Mouse (Mus musculus) spleen, postnatal 36 days (tissue): ENCODE data around the gene Atxn1.

Source experiments
- DNase-seq, 2 experiments: peaks; one replicate each; pipeline ENCODE4 v3.0.0; 2022; ENCODE audit warnings: low spot score in 2 of 2, mixed read lengths in 1 of 2

Atxn1 gene

DNA sequence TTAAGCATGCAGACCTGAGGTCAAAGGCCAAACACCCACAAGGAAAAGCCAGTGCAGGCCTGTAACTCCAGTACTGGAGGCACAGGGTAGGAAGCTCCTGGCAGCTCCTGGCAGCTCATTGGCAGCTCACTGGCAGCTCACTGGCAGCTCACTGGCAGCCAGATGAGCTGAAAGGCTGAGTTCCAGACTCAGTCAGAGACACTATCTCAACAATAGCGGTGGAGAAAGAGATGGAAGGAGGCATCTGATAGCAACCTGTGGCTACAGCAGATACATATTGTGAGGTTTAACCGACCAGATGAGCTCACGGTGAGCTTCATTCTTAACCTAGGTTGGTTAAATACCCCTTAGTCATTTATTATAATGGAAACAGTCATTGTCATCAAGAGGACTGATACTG lies 328.4 kb downstream of the Atxn1 start:
- no peak for DNase-seq

GRCm38 (mm10) chr13:45633918-45634317 lies 330.9 kb downstream of the Atxn1 start:
- no peak for DNase-seq

DNA sequence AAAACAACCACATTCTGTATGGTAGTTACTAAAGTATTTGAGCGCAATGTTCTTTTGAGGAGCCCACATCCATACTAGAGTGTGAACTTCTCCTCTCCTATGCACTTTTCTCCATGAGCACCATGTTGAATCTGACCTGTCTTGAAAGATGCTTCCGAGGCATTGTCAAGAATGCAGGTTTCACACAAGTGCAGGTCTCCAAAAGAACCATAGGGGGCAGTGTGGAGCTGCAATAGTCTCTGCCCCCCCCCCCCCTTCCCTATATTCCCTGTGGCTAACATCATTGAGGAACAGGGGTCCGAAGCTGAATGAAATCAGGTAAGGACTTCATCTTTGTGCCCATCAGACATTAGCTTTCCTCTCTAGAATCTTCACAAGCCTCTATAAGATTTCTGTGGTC lies 332.7 kb downstream of the Atxn1 start:
- no peak for DNase-seq

- DNase-seq: no peak
These were observed 334.1 kb downstream of the Atxn1 start for GRCm38 (mm10) chr13:45630518-45631290.

DNA sequence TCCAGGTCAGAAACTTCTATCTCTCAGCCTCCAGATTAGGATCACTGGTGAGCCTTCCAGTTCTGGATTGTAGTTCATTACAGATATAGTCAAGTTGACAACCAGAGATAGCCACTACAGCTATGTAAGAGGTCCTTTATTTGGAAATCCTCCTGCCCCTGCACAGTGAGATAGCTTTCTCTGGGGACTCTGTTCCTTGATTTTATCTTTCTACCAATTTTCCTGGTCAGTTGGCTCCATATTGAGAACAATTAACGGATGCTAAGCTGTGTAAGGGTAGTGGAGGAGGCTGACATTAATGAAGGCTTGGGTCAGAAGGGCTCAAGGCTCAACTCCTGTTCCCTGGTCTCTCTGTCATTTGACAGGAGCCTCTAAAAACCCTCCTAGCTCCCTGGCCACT lies 335.1 kb downstream of the Atxn1 start:
- DNase-seq: no peak

GRCm38 (mm10) chr13:45628341-45628740 lies 336.5 kb downstream of the Atxn1 start:
- DNase-seq: no peak

- no peak for DNase-seq
These were observed 337.5 kb downstream of the Atxn1 start for GRCm38 (mm10) chr13:45627206-45627751.

GRCm38 (mm10) chr13:45625740-45626139 lies 339.1 kb downstream of the Atxn1 start:
- DNase-seq: no peak

DNA sequence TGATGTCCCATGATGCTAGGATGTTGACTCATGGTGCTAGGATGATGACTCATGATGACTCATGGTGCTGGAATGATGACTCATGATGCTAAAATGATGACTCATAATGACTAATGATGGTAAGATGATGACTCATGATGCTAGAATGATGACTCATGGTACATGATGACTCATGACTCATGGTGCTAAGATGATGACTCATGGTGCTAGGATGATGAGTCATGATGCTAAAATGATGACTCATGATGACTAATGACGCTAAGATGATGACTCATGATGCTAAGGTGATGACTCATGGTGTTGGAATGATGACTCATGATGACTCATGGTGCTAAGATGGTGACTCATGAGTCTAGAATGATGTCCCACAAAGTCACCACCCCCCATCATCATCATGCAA lies 341.0 kb downstream of the Atxn1 start:
- no peak for DNase-seq

- no peak for DNase-seq
These were observed 341.8 kb downstream of the Atxn1 start for GRCm38 (mm10) chr13:45622871-45623546.

DNA sequence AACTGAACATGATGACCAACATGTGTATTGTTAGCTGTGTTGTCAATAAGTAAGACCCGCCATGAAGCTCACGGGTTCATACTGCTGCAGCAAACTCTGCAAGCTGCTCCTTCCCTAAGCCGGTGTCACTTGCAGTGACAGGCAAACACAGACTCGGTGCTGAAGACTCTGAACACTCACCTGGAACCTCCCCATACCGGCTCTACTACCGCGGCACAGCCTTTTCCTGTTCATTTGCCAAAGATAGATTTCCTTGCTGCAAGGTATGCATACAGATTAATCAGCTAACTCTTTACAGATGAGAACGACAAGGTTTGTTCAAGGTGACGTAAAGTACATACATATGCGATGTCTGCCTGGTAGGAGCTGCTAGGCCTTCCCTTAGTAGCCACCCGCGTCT lies 344.1 kb downstream of the Atxn1 start:
- no peak for DNase-seq

GRCm38 (mm10) chr13:45620281-45620680 lies 344.5 kb downstream of the Atxn1 start:
- no peak for DNase-seq

- no peak for DNase-seq
These were observed 346.8 kb downstream of the Atxn1 start for GRCm38 (mm10) chr13:45617988-45618387.

GRCm38 (mm10) chr13:45614762-45615161 lies 350.0 kb downstream of the Atxn1 start:
- no peak for DNase-seq

DNA sequence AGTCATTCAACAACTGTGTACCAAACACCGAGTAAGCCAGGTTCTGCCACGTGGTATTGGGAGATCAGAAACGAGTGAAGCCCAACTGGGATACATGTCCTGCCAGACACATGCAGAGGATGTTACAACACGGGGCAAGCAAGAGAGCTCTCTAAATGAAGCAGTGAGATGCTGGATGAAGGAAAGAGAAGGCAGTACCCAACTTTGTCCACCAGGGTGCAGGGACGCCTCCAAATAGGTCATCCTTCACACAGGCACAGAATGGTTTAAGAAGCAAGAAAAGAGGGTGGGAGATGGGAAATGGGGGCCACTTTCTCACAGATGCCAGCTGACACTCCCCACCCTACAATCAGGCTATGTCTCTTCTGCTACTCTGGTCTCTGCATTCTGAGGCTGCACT lies 351.5 kb downstream of the Atxn1 start:
- DNase-seq: no peak

- DNase-seq: no peak
These were observed 353.3 kb downstream of the Atxn1 start for GRCm38 (mm10) chr13:45611554-45611953.

DNA sequence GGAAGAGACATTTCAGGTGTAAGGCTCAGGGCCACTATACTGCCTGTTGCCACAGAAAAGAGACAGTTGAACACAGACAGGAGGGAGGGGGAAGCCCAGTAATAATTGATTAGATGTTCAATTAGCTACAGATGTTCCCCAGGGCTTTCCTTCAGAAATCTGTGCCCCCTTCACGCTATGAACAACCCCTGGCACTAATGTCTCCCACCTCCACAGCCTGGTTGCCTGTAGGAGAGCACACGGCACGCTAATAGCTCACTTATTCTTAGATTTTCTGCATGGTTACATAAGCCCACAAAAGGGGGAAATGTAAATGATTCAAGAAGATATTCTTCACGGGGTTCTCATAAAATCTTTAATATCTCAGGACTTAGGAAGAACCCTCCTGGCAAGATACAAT lies 355.3 kb downstream of the Atxn1 start:
- DNase-seq: no peak

DNA sequence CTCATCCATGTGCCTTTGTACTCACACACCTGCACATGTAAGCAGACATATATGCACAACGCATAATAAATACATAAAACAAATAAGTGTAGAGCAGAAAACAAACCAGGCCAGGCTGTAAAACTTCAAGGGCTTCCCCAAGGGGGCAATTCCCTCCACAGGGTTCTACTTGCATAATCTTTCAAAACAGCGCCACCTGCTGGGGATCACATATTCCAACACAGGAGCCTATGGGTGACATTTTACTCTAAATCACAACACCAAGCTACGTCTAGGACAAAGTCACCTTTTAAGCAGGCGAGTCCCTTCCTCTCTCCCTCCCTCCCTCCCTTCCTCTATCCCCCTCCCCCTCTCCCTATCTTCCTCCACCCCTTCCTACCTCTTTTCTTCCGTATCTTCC lies 356.2 kb downstream of the Atxn1 start:
- no peak for DNase-seq

- DNase-seq: no peak
These were observed 356.9 kb downstream of the Atxn1 start for GRCm38 (mm10) chr13:45607946-45608345.

DNA sequence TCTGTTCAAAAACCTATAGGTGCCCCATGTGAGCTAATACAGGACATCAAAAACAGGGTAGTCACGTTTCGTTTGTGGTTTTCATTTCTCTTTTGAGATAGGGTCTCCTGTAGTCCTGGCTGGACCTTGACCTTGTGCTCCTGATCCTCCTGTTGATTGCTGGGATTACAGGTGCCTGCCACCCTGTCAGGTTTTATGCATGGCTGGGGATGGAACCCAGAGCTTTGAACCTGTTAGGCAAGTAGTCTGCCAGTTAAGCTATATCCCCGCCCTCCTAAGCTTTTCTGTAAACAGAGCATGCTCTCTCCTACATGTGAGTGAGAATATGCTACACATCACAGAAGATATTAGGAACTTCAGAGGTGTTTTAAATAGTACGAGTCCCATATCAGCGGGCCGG lies 361.2 kb downstream of the Atxn1 start:
- no peak for DNase-seq

GRCm38 (mm10) chr13:45600443-45600842 lies 364.4 kb downstream of the Atxn1 start:
- no peak for DNase-seq

GRCm38 (mm10) chr13:45599831-45600230 lies 365.0 kb downstream of the Atxn1 start:
- DNase-seq: no peak

- DNase-seq: no peak
These were observed 369.4 kb downstream of the Atxn1 start for GRCm38 (mm10) chr13:45595416-45595815.
